Mouse (Mus musculus): ENCODE data around the gene Pdlim4.

The Pdlim4 gene

GRCm38 (mm10) chr11:54091726-54092125 lies 22.9 kb upstream of the Pdlim4 start:
- no peak for DNase-seq

- DNase-seq: no peak
Observed at GRCm38 (mm10) chr11:54090091-54090879, 21.5 kb upstream of the Pdlim4 start.

GRCm38 (mm10) chr11:54088947-54089317 lies 20.1 kb upstream of the Pdlim4 start:
- DNase-seq: peak; percentile 89

- no peak for DNase-seq
Observed at GRCm38 (mm10) chr11:54088253-54088946, 19.6 kb upstream of the Pdlim4 start.

- DNase-seq: no peak
Observed at GRCm38 (mm10) chr11:54085816-54086215, 17.0 kb upstream of the Pdlim4 start.

- DNase-seq: no peak
Observed at GRCm38 (mm10) chr11:54084976-54085375, 16.2 kb upstream of the Pdlim4 start.

- DNase-seq: no peak
Observed at GRCm38 (mm10) chr11:54082725-54083124, 13.9 kb upstream of the Pdlim4 start.

GRCm38 (mm10) chr11:54080435-54080834 lies 11.6 kb upstream of the Pdlim4 start:
- no peak for DNase-seq

GRCm38 (mm10) chr11:54076101-54076500 lies 7.3 kb upstream of the Pdlim4 start:
- no peak for DNase-seq

- no peak for DNase-seq
Observed at GRCm38 (mm10) chr11:54075353-54075752, 6.5 kb upstream of the Pdlim4 start.

GRCm38 (mm10) chr11:54073291-54073690 lies 4.5 kb upstream of the Pdlim4 start:
- DNase-seq: no peak

- no peak for DNase-seq
Observed at GRCm38 (mm10) chr11:54071726-54072445, 3.1 kb upstream of the Pdlim4 start.

- no peak for DNase-seq
Observed at GRCm38 (mm10) chr11:54067996-54068519, 756 bp downstream of the Pdlim4 start.

GRCm38 (mm10) chr11:54067318-54067995 lies 1.4 kb downstream of the Pdlim4 start:
- DNase-seq: peak; percentile 71

GRCm38 (mm10) chr11:54066400-54066799 lies 2.4 kb downstream of the Pdlim4 start:
- no peak for DNase-seq

- DNase-seq: no peak
Observed at GRCm38 (mm10) chr11:54065915-54066178, 3.0 kb downstream of the Pdlim4 start.

GRCm38 (mm10) chr11:54065106-54065914 lies 3.5 kb downstream of the Pdlim4 start:
- no peak for DNase-seq

- no peak for DNase-seq
Observed at GRCm38 (mm10) chr11:54064412-54064978, 4.3 kb downstream of the Pdlim4 start.

GRCm38 (mm10) chr11:54063472-54063775 lies 5.4 kb downstream of the Pdlim4 start:
- DNase-seq: peak; percentile 18

GRCm38 (mm10) chr11:54062753-54063471 lies 5.9 kb downstream of the Pdlim4 start:
- peak; percentile 58 for DNase-seq

GRCm38 (mm10) chr11:54062086-54062752 lies 6.6 kb downstream of the Pdlim4 start:
- DNase-seq: peak; percentile 32
